9 mouse cellular contexts compared by ENCODE assay signal in the genomic region with DNA sequence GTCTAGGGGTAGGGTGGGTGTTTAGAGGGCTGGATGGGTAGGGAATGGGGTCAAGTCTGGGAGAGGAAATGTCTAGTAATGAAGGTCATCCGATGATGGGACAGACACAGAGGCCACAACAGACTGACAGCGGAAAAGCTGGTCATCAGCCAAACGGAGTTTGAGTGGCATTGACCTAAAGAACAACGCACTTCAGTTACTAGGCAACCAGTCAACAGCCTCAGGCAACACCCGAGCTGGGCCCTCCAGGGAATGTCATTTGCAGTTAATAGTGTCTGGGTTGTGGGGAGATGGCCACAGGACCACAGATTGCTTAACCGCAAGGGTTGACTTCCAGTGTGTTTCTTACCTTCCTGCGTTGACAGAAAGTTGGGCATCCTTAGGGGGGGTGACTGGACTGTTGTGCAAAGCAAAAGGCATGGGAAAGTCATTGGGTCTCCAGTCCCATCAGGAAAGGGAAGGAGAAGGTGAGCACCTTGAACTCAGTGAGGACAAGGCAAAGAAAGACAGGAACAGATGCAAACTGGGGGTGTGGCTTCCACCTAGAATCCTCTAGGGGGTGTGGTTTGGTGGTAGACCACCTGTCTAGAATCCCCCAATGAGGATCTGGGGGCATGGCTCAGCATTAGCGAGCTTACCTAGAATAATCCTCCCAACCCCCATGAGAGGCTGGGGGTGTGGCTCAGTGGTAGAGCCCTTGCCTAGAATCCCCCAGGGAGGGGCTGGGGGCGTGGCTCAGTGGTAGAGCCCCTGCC. TPM values are rescaled to one million over a fixed set of nuclear protein-coding genes. Genes with fewer than 3 reads are reported as not detected.
A peak's percentile ranks its signal among the peaks of the same experiment; 100 is the strongest.
DNase-seq lines count a peak whose midpoint lies in the region; ATAC-seq lines count a peak whose summit lies in the region.
"Had no signal": no experiment of that assay in that cellular context is flagged by ENCODE, and none has a peak within 500 bp of the region (broad histone marks: within the 10 kb centered on the region; RNA-seq: fewer than 3 reads in every experiment).

No protein-coding gene starts in this region.

- H3K4me3 ChIP-seq in intestine, embryonic 16.5 days (ENCODE audit: low read length) = no peak overlapping the region

- H3K36me3 ChIP-seq in intestine, embryonic 16.5 days (ENCODE audit: control insufficient read depth, insufficient read depth, low read length) = no peaks in the 10 kb centered on the region

- no peak overlapping the region for H3K27ac ChIP-seq in intestine, embryonic 16.5 days (ENCODE audit: low read length)

- no peak overlapping the region for H3K9ac ChIP-seq in intestine, embryonic 16.5 days (ENCODE audit: low read depth, low read length)

- no peak overlapping the region for H3K4me2 ChIP-seq in intestine, embryonic 16.5 days (ENCODE audit: low read depth, low read length)

- H3K4me1 ChIP-seq in intestine, embryonic 16.5 days (ENCODE audit: control insufficient read depth, insufficient read depth, low read length) = peaks cover 12% of the 10 kb centered on the region

- no peaks in the 10 kb centered on the region for H3K27me3 ChIP-seq in intestine, embryonic 16.5 days (replicated peaks; ENCODE audit: control insufficient read depth, insufficient read depth, low read length)

- DNase-seq in 3T3-L1 (ENCODE audit: low read depth, low spot score) (peak; percentile 62), ES-CJ7 (ENCODE audit: low read depth, low spot score) (peak; percentile 81)
- DNase-seq in kidney, postnatal 14 days = no peak
- no peak for DNase-seq in right cerebral cortex, adult 2 months (ENCODE audit: low spot score in 2 of 2)
- DNase-seq: cerebellum, postnatal 25 days; thymus, postnatal 36 days had no signal

- 58% methylated on average over 8 of the region's 9 CpGs for WGBS in intestine, embryonic 16.5 days

- ATAC-seq in granulocyte monocyte progenitor cell, adult 5-6 weeks (replicated peaks; ENCODE audit: poor library complexity, severe bottlenecking) = peak; percentile 77
- peak; percentile 75 for ATAC-seq in intestine, embryonic 16.5 days
- ATAC-seq in erythroblast, adult 5-6 weeks (replicated peaks; ENCODE audit: low FRiP score, poor library complexity, severe bottlenecking) = no peak

- H3K9me3 ChIP-seq in intestine, embryonic 16.5 days (ENCODE audit: control insufficient read depth, low read length) = no peaks in the 10 kb centered on the region

RNA-seq across cellular contexts. Expression of a gene that starts 21.8 kb away (rescaled TPM):
- 1.2 and 1.3 TPM in 2 replicates for total RNA-seq in granulocyte monocyte progenitor cell, adult 5-6 weeks (2014; fragmentation: Nextera tagmentation)
- 0.30 and 3.0 TPM in 2 replicates for total RNA-seq in granulocyte monocyte progenitor cell, adult 5-6 weeks (2017)
- polyA plus RNA-seq in intestine, embryonic 16.5 days (2015; fragmentation: Nextera tagmentation; extraction: Ambion mirVana) = 6.7 and 8.2 TPM in 2 replicates
- total RNA-seq in erythroblast, adult 5-6 weeks (2015; ENCODE audit: low replicate concordance) = 1.3 TPM in 1 of 2 replicates, not detected in the other
- 0.09 and 0.28 TPM in 2 replicates for total RNA-seq in erythroblast, adult 5-6 weeks (2017; ENCODE audit: low replicate concordance)

RNA-seq across cellular contexts. Expression of a gene that starts 55.3 kb away (rescaled TPM):
- 22.9 and 25.7 TPM in 2 replicates for total RNA-seq in granulocyte monocyte progenitor cell, adult 5-6 weeks (2014; fragmentation: Nextera tagmentation)
- total RNA-seq in granulocyte monocyte progenitor cell, adult 5-6 weeks (2017) = 8.7 and 9.7 TPM in 2 replicates
- 26.6 and 28.5 TPM in 2 replicates for polyA plus RNA-seq in intestine, embryonic 16.5 days (2015; fragmentation: Nextera tagmentation; extraction: Ambion mirVana)
- total RNA-seq in erythroblast, adult 5-6 weeks (2015; ENCODE audit: low replicate concordance) = 0.96 TPM in 1 of 2 replicates, not detected in the other
- 0.84 and 1.3 TPM in 2 replicates for total RNA-seq in erythroblast, adult 5-6 weeks (2017; ENCODE audit: low replicate concordance)

Comparison
In these comparisons a context has a peak if more than half of its experiments do, and no peak if none do; other contexts are left out.
1. DNase-seq: peak in 3T3-L1 (single experiment) and ES-CJ7 (single experiment); none in kidney, postnatal 14 days (single experiment) and right cerebral cortex, adult 2 months (0 of 2).
2. RNA of a gene that starts 55.3 kb away (total RNA-seq): 8.7 to 25.7 TPM in granulocyte monocyte progenitor cell, adult 5-6 weeks; 0.84 to 1.3 TPM in erythroblast, adult 5-6 weeks; every median in the first group is over 4 times any median in the second.